Comparison of ENCODE assay signal across 10 mouse cellular contexts in the genomic region with DNA sequence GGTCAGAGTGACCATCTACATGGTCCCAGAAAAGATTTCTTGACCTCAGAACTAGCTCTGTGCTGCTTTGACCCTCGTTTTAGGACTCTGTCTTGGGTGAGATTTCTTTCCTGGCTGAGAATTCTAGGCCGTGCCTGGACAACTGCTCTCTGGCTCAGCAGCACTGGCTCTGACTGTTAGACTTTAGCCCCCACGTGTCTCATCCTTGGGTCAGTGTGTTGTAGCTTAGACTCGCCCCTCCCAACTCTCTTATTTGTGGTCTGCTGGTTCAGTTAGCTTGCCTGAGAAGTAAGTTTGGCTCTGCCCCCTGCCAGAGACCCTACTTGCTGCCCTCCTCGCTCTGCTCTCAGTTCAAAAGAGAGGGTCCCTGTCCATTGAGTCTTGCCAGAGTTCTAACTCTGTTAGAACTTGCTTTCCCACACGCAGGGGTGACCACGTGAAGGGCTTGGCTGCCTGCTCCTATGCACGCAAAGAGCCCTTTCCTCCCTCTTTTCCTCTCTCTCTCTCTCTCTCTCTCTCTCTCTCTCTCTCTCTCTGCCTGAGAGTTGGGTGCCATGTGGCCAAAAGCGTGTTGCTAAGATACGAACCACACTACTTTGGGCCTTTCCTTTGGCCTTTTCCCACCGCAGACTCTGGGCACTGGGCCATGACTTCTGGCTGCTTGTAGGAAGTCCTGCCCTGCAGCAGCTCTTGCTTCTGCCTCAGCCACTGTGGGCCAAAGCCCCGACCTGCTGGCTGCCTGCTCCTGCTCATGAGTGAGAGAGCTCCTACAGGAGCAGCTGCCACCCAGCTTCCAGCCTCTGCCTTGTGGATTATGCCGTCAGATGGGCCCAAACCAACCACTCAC.
DNase-seq lines count a peak whose midpoint lies in the region; ATAC-seq and TF ChIP-seq lines count a peak whose summit lies in the region.
"Had no signal": no experiment of that assay in that cellular context is flagged by ENCODE, and none has a peak within 500 bp of the region (broad histone marks: within the 10 kb centered on the region; RNA-seq: fewer than 3 reads in every experiment).

No protein-coding gene starts in this region.

- H3K27me3 ChIP-seq in lung, embryonic 15.5 days, result no peaks in the 10 kb centered on the region
- H3K27me3 ChIP-seq in stomach, postnatal 0 days (ENCODE audit: control insufficient read depth, insufficient read depth, low read length), result no peaks in the 10 kb centered on the region
- H3K27me3 ChIP-seq: CH12.LX; liver, embryonic 13.5 days had no signal

- no peak for ATAC-seq in frontal cortex, adult (ENCODE audit: low TSS enrichment)
- peak; percentile 80; the same call in 1 of the 2 replicates for ATAC-seq in lung, embryonic 15.5 days (ENCODE audit: borderline replicate concordance, extremely low read depth, low FRiP score, low TSS enrichment)
- no peak for ATAC-seq in stomach, postnatal 0 days (ENCODE audit: low FRiP score, low TSS enrichment)

- H3K27ac ChIP-seq in lung, embryonic 15.5 days, result no peak overlapping the region
- H3K27ac ChIP-seq in stomach, postnatal 0 days (replicated peaks), result no peak overlapping the region
- H3K27ac ChIP-seq: liver, embryonic 13.5 days had no signal

- no peak overlapping the region for H3K4me3 ChIP-seq in lung, embryonic 15.5 days
- no peak overlapping the region for H3K4me3 ChIP-seq in stomach, postnatal 0 days (ENCODE audit: low read depth, low read length)
- H3K4me3 ChIP-seq: liver, embryonic 13.5 days had no signal

- no peak overlapping the region for H3K4me2 ChIP-seq in lung, embryonic 15.5 days
- H3K4me2 ChIP-seq in stomach, postnatal 0 days (replicated peaks; ENCODE audit: low read depth), result no peak overlapping the region
- H3K4me2 ChIP-seq: liver, embryonic 13.5 days had no signal

- no peaks in the 10 kb centered on the region for H3K4me1 ChIP-seq in lung, embryonic 15.5 days
- no peaks in the 10 kb centered on the region for H3K4me1 ChIP-seq in stomach, postnatal 0 days (replicated peaks; ENCODE audit: control insufficient read depth, insufficient read depth)
- H3K4me1 ChIP-seq: liver, embryonic 13.5 days had no signal

- H3K9ac ChIP-seq in lung, embryonic 15.5 days, result no peak overlapping the region
- no peak overlapping the region for H3K9ac ChIP-seq in stomach, postnatal 0 days (ENCODE audit: low read length)
- H3K9ac ChIP-seq: liver, embryonic 13.5 days had no signal

- no peak for TF ChIP-seq EP300 in stomach, postnatal 0 days (optimal IDR thresholded peaks at IDR 0.05)

- TF ChIP-seq CTCF in stomach, postnatal 0 days (IDR thresholded peaks at IDR 0.05; ENCODE audit: low read depth), result no peak

- H3K9me3 ChIP-seq in lung, embryonic 15.5 days, result no peaks in the 10 kb centered on the region
- no peaks in the 10 kb centered on the region for H3K9me3 ChIP-seq in stomach, postnatal 0 days (ENCODE audit: control insufficient read depth, low read length)
- H3K9me3 ChIP-seq: liver, embryonic 13.5 days had no signal

- WGBS in lung, embryonic 15.5 days, result 59% methylated on average over 13 of the region's 13 CpGs
- whole genome bisulfite sequencing in stomach, postnatal 0 days, result 66% methylated on average over 13 of the region's 13 CpGs

- peak; percentile 23 to 33 for DNase-seq in frontal cortex, postnatal 10 days (ENCODE audit: low spot score in 2 of 2)
- DNase-seq in adrenal gland, postnatal 14 days, result peak; percentile 66
- DNase-seq in gastrocnemius, adult 18-20 months (ENCODE audit: low spot score), result peak; percentile 9
- DNase-seq in kidney, adult 9 months, result peak; percentile 60
- DNase-seq in stomach, postnatal 0 days (ENCODE audit: low spot score), result peak; percentile 15
- no peak for DNase-seq in thymus, postnatal 14 days
- DNase-seq: liver, embryonic 13.5 days had no signal

- no peaks in the 10 kb centered on the region for H3K36me3 ChIP-seq in lung, embryonic 15.5 days
- no peaks in the 10 kb centered on the region for H3K36me3 ChIP-seq in stomach, postnatal 0 days (ENCODE audit: control insufficient read depth, insufficient read depth, low read length)
- H3K36me3 ChIP-seq: liver, embryonic 13.5 days had no signal
